Mouse (Mus musculus) liver, embryonic 14.5 days (tissue): Measurements from ENCODE around the gene Kcnj11.

ENCODE experiments used
- CTCF ChIP-seq: IDR thresholded peaks from 2 replicates; pipeline ENCODE4 v1.5.1; 2016; ENCODE audit warnings: antibody characterized with exemption, low read depth, control low read depth
- EP300 ChIP-seq: IDR thresholded peaks from 2 replicates; pipeline ENCODE4 v1.6.1; 2016; ENCODE audit warnings: antibody characterized with exemption, low read depth

GRCm38 (mm10) chr7:46061614-46062013 is 39.0 kb downstream of the Kcnj11 start:
- TF ChIP-seq CTCF (no peak), EP300 (no peak)
